Mouse (Mus musculus): ENCODE data around the gene Etfb.

DNA sequence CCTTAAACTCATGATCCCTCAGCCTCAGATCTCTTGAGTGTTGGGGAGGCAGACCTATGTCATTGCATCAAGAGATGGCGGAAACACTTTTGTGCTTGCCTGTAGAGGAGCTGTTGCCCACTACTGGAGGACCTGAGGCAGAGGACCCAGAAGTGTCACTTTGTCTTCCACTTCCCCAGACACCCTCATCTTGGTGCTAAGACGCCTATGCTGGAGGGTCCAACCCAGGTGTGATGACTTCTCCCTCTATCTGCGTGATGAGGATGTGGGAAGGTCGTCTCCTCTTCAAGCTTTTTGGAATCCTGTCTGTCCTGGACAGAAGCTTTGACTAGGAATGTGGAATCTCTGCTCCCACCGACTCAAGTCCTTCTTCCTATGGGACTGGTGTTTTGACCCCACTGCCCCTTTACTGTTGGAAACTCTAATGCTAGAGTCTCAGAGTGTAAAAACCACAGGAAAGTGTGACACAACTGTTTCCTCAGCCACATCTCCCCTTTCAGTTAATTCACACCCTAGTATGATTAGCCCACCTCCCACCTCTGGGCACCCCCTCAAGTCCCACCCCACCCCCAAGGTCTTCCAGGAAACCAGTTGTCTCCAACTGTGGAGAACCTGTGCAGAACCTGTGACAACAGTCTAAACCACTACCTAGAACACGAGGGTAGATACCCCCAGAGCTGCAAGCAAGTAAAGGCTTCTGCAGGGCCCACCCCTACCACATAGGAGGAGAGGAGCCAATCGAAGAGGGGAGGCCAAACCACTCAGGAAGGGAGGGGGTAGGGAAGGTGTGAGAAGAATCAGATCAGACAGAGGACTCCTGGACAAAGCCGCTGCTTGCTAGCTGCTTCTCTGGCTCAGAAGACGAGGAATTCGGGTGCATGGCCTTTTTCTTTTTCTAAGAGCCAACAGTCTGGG is 7.3 kb upstream of the Etfb start, which contains the start of gene Nkg7:
- no peak for TF ChIP-seq CTCF (IDR thresholded peaks at IDR 0.05; ENCODE audit: extremely low read depth, insufficient read depth, low read length)
- TF ChIP-seq POLR2A (IDR thresholded peaks at IDR 0.05; ENCODE audit: extremely low read depth, insufficient read depth, low read length), result no peak
